ENCODE assay signal across 18 mouse cellular contexts in genomic region chr17:29026652-29027356, GRCm38 (mm10). TPM values are rescaled to one million over a fixed set of nuclear protein-coding genes. Genes with fewer than 3 reads are reported as not detected.
DNase-seq lines count a peak whose midpoint lies in the region; ATAC-seq and TF ChIP-seq lines count a peak whose summit lies in the region.
"Had no signal": no experiment of that assay in that cellular context is flagged by ENCODE, and none has a peak within 500 bp of the region (broad histone marks: within the 10 kb centered on the region; RNA-seq: fewer than 3 reads in every experiment).

No protein-coding gene starts in this region.

- intact Hi-C loops in gastrocnemius, postnatal 14 days (cut with DNase I; ENCODE audit: low total_unique reads) = no loop called here

- DNase-seq in heart, postnatal 4 days = no peak
- peak; percentile 86 for DNase-seq in lung, embryonic 14.5 days
- no peak for DNase-seq in lung, postnatal 0 days (ENCODE audit: low spot score)
- DNase-seq in R1 (ENCODE audit: low read depth, low spot score) = peak; percentile 36
- no peak for DNase-seq in adrenal gland, adult (ENCODE audit: inconsistent age in 2 of 2, low spot score in 1 of 2)
- DNase-seq in gastrocnemius, postnatal 14 days = no peak
- DNase-seq: adrenal gland, adult 8-10 months; cerebellum, postnatal 14 days; right cerebral cortex, postnatal 25 days; thymus, postnatal 36 days had no signal

- no peak for TF ChIP-seq EP300 in lung, postnatal 0 days (IDR thresholded peaks at IDR 0.05)

- ATAC-seq in heart, embryonic 14.5 days (ENCODE audit: insufficient number of reproducible peaks, insufficient read depth, low FRiP score, low read depth) = no peak
- ATAC-seq in lung, embryonic 14.5 days (ENCODE audit: insufficient read depth) = peak; percentile 69
- ATAC-seq in lung, postnatal 0 days = no peak
- ATAC-seq in stomach, embryonic 14.5 days (ENCODE audit: insufficient number of reproducible peaks, insufficient read depth, low FRiP score, low read depth) = peak; percentile 66
- ATAC-seq: liver, embryonic 12.5 days; midbrain, embryonic 13.5 days; Patski had no signal

- TF ChIP-seq CTCF in lung, embryonic 14.5 days (IDR thresholded peaks at IDR 0.05; ENCODE audit: low read depth) = no peak
- TF ChIP-seq CTCF in lung, postnatal 0 days (IDR thresholded peaks at IDR 0.05) = no peak

- no peaks in the 10 kb centered on the region for H3K36me3 ChIP-seq in heart, embryonic 14.5 days (ENCODE audit: control insufficient read depth, insufficient read depth, low read length)
- H3K36me3 ChIP-seq in lung, embryonic 14.5 days (ENCODE audit: insufficient read depth) = no peaks in the 10 kb centered on the region
- H3K36me3 ChIP-seq in lung, postnatal 0 days (ENCODE audit: insufficient read depth, low read length) = no peaks in the 10 kb centered on the region
- H3K36me3 ChIP-seq in stomach, embryonic 14.5 days (ENCODE audit: control insufficient read depth, insufficient read depth, low read length) = no peaks in the 10 kb centered on the region
- H3K36me3 ChIP-seq: forebrain, embryonic 10.5 days; hindbrain, embryonic 15.5 days; liver, embryonic 12.5 days; midbrain, embryonic 13.5 days had no signal

- H3K4me3 ChIP-seq in heart, embryonic 14.5 days (ENCODE audit: control insufficient read depth in 1 of 2, insufficient read depth in 1 of 2, low read depth in 1 of 2, low read length in 2 of 2) = no peak overlapping the region
- no peak overlapping the region for H3K4me3 ChIP-seq in lung, embryonic 14.5 days (ENCODE audit: low read depth, low read length)
- H3K4me3 ChIP-seq in lung, postnatal 0 days (ENCODE audit: low read depth, low read length) = no peak overlapping the region
- no peak overlapping the region for H3K4me3 ChIP-seq in stomach, embryonic 14.5 days (ENCODE audit: low read depth, low read length)
- H3K4me3 ChIP-seq: forebrain, embryonic 10.5 days; hindbrain, embryonic 15.5 days; liver, embryonic 12.5 days; midbrain, embryonic 13.5 days had no signal

- H3K4me1 ChIP-seq in heart, embryonic 14.5 days (ENCODE audit: control insufficient read depth in 2 of 2, insufficient read depth in 2 of 2, low read length in 2 of 2) = peaks cover 2 to 6% of the 10 kb centered on the region in 2 experiments; a peak in 1 of 4 replicates
- peaks cover 17% of the 10 kb centered on the region for H3K4me1 ChIP-seq in lung, embryonic 14.5 days (ENCODE audit: insufficient read depth)
- 0 out of 2 replicates have a peak, but pooled peaks cover 4% of the 10 kb centered on the region for H3K4me1 ChIP-seq in lung, postnatal 0 days (ENCODE audit: insufficient read depth, low read depth, low read length)
- H3K4me1 ChIP-seq in stomach, embryonic 14.5 days (ENCODE audit: control insufficient read depth, insufficient read depth, low read length) = peaks cover 24% of the 10 kb centered on the region; the same call in 1 of the 2 replicates

- H3K9ac ChIP-seq in heart, embryonic 14.5 days (ENCODE audit: low read length) = no peak overlapping the region
- no peak overlapping the region for H3K9ac ChIP-seq in lung, embryonic 14.5 days
- no peak overlapping the region for H3K9ac ChIP-seq in lung, postnatal 0 days (replicated peaks; ENCODE audit: low read depth)
- H3K9ac ChIP-seq in stomach, embryonic 14.5 days (replicated peaks; ENCODE audit: low read depth, low read length) = no peak overlapping the region
- H3K9ac ChIP-seq: hindbrain, embryonic 15.5 days; liver, embryonic 12.5 days; midbrain, embryonic 13.5 days had no signal

- no peaks in the 10 kb centered on the region for H3K27me3 ChIP-seq in heart, embryonic 14.5 days (ENCODE audit: control insufficient read depth, insufficient read depth, low read length)
- no peaks in the 10 kb centered on the region for H3K27me3 ChIP-seq in lung, embryonic 14.5 days (ENCODE audit: insufficient read depth, low read length)
- no peaks in the 10 kb centered on the region for H3K27me3 ChIP-seq in lung, postnatal 0 days (replicated peaks; ENCODE audit: insufficient read depth, low read length)
- no peaks in the 10 kb centered on the region for H3K27me3 ChIP-seq in stomach, embryonic 14.5 days (ENCODE audit: control insufficient read depth, insufficient read depth, low read length)
- H3K27me3 ChIP-seq: hindbrain, embryonic 15.5 days; Patski had no signal

- no peak overlapping the region for H3K4me2 ChIP-seq in heart, embryonic 14.5 days (ENCODE audit: low read length)
- 0 out of 2 replicates have a peak overlapping the region, but pooled peaks have one; percentile 15 for H3K4me2 ChIP-seq in lung, embryonic 14.5 days
- H3K4me2 ChIP-seq in lung, postnatal 0 days (replicated peaks; ENCODE audit: low read depth, low read length) = no peak overlapping the region
- H3K4me2 ChIP-seq in stomach, embryonic 14.5 days (replicated peaks; ENCODE audit: low read depth, low read length) = no peak overlapping the region
- H3K4me2 ChIP-seq: heart, embryonic 11.5 days; hindbrain, embryonic 15.5 days; liver, embryonic 12.5 days; midbrain, embryonic 13.5 days had no signal

- H3K9me3 ChIP-seq in heart, embryonic 14.5 days (ENCODE audit: control insufficient read depth, low read length) = no peaks in the 10 kb centered on the region
- H3K9me3 ChIP-seq in lung, embryonic 14.5 days (ENCODE audit: low read depth, low read length) = no peaks in the 10 kb centered on the region
- no peaks in the 10 kb centered on the region for H3K9me3 ChIP-seq in lung, postnatal 0 days (ENCODE audit: low read length)
- H3K9me3 ChIP-seq in stomach, embryonic 14.5 days (ENCODE audit: control insufficient read depth, low read depth, low read length) = no peaks in the 10 kb centered on the region
- H3K9me3 ChIP-seq: forebrain, embryonic 10.5 days; hindbrain, embryonic 15.5 days; liver, embryonic 12.5 days; midbrain, embryonic 13.5 days had no signal

- peak overlapping the region; percentile 46 to 50 for H3K27ac ChIP-seq in heart, embryonic 14.5 days (replicated peaks in 1 of 2; ENCODE audit: control insufficient read depth in 1 of 2, insufficient read depth in 1 of 2, low read depth in 2 of 2, low read length in 2 of 2)
- H3K27ac ChIP-seq in lung, embryonic 14.5 days (ENCODE audit: low read depth) = peak overlapping the region; percentile 84
- H3K27ac ChIP-seq in lung, postnatal 0 days (ENCODE audit: low read length) = no peak overlapping the region
- H3K27ac ChIP-seq in stomach, embryonic 14.5 days (ENCODE audit: low read length) = peak overlapping the region; percentile 80
- H3K27ac ChIP-seq: forebrain, embryonic 10.5 days; hindbrain, embryonic 15.5 days; liver, embryonic 12.5 days; midbrain, embryonic 13.5 days had no signal

- WGBS in heart, embryonic 14.5 days = 62% methylated on average over 5 of the region's 5 CpGs
- 23% methylated on average over 5 of the region's 5 CpGs for WGBS in lung, embryonic 14.5 days
- WGBS in lung, postnatal 0 days = 30% methylated on average over 5 of the region's 5 CpGs
- WGBS in stomach, embryonic 14.5 days = 34% methylated on average over 5 of the region's 5 CpGs

RNA-seq across cellular contexts. Expression of gene Srsf3, which starts 5.6 kb away (rescaled TPM):
- polyA plus RNA-seq in heart, embryonic 14.5 days (2014; fragmentation: Nextera tagmentation; extraction: Ambion mirVana) = 340 and 357 TPM in 2 replicates
- total RNA-seq in heart, postnatal 4 days (2021) = 100 to 1,000 TPM; 224 to 227 TPM
- polyA plus RNA-seq in lung, embryonic 14.5 days (2014; fragmentation: Nextera tagmentation; extraction: Ambion mirVana) = 716 and 730 TPM in 2 replicates
- 229 and 238 TPM in 2 replicates for polyA plus RNA-seq in lung, postnatal 0 days (2015; fragmentation: Nextera tagmentation; extraction: Ambion mirVana)
- 593 and 674 TPM in 2 replicates for polyA plus RNA-seq in stomach, embryonic 14.5 days (2014; fragmentation: Nextera tagmentation; extraction: Ambion mirVana)
- 10 to 100 TPM; 50.7 to 52.3 TPM for total RNA-seq in gastrocnemius, postnatal 14 days (2021)

RNA-seq across cellular contexts. Expression of gene Stk38, which starts 19.0 kb away (rescaled TPM):
- polyA plus RNA-seq in heart, embryonic 14.5 days (2014; fragmentation: Nextera tagmentation; extraction: Ambion mirVana) = 68.0 and 70.3 TPM in 2 replicates
- total RNA-seq in heart, postnatal 4 days (2021) = 10 to 100 TPM; 64.3 to 67.4 TPM
- 103 and 104 TPM in 2 replicates for polyA plus RNA-seq in lung, embryonic 14.5 days (2014; fragmentation: Nextera tagmentation; extraction: Ambion mirVana)
- polyA plus RNA-seq in lung, postnatal 0 days (2015; fragmentation: Nextera tagmentation; extraction: Ambion mirVana) = 60.3 and 61.1 TPM in 2 replicates
- polyA plus RNA-seq in stomach, embryonic 14.5 days (2014; fragmentation: Nextera tagmentation; extraction: Ambion mirVana) = 110 and 121 TPM in 2 replicates
- total RNA-seq in gastrocnemius, postnatal 14 days (2021) = 10 to 100 TPM; 25.3 to 29.0 TPM

Comparison
In these comparisons a context has a peak if more than half of its experiments do, and no peak if none do; other contexts are left out.
1. ATAC-seq: peak in lung, embryonic 14.5 days (single experiment) and stomach, embryonic 14.5 days (single experiment); none in heart, embryonic 14.5 days (single experiment) and lung, postnatal 0 days (single experiment).
2. DNase-seq: peak in lung, embryonic 14.5 days (single experiment) and R1 (single experiment); none in heart, postnatal 4 days (single experiment), lung, postnatal 0 days (single experiment), adrenal gland, adult (0 of 2) and gastrocnemius, postnatal 14 days (single experiment).